Mouse (Mus musculus) gastrocnemius, adult 18-20 months (tissue): ENCODE measurements around the gene Dnaja4. TPM values are rescaled to one million over a fixed set of nuclear protein-coding genes. Genes with fewer than 3 reads are reported as not detected.
A peak's percentile ranks its signal among the peaks of the same experiment; 100 is the strongest.
"Not testable (repeated sequence)": the region's sequence is repeated elsewhere in the genome, so short reads cannot be mapped to it uniquely, and the experiment has no call there.

Experiments
- DNase-seq: peaks from one replicate; pipeline ENCODE4 v3.0.0; 2021; ENCODE audit warnings: low spot score
- long read RNA-seq, 2 experiments: library from polyadenylated mRNA; stranded (forward); transcript quantifications; one replicate each; pipeline ENCODE4 v2.0.0; 2021
- total RNA-seq, 2 experiments: library from RNA; stranded (reverse); gene quantifications; 2 replicates each; pipeline ENCODE4 v1.2.3; 2021

The Dnaja4 gene
- 100 to 1,000 TPM in 1 of 2 experiments, 10 to 100 TPM in 1; 60.1 to 115 TPM for total RNA-seq
- long read RNA-seq, experiment 1, transcript Dnaja4-201 (7 exons, 3,003 nt): major isoform, 82 of 90 reads
- long read RNA-seq, experiment 1, partial matches to known transcripts: 3 of 90 reads
- long read RNA-seq, experiment 1, other reads (novel, unspliced or antisense): 4 of 90 reads
- long read RNA-seq, experiment 2, transcript Dnaja4-201 (7 exons, 3,003 nt): major isoform, 75 of 83 reads
- long read RNA-seq, experiment 2, partial matches to known transcripts: 1 of 83 reads
- long read RNA-seq, experiment 2, other reads (novel, unspliced or antisense): 5 of 83 reads

DNA sequence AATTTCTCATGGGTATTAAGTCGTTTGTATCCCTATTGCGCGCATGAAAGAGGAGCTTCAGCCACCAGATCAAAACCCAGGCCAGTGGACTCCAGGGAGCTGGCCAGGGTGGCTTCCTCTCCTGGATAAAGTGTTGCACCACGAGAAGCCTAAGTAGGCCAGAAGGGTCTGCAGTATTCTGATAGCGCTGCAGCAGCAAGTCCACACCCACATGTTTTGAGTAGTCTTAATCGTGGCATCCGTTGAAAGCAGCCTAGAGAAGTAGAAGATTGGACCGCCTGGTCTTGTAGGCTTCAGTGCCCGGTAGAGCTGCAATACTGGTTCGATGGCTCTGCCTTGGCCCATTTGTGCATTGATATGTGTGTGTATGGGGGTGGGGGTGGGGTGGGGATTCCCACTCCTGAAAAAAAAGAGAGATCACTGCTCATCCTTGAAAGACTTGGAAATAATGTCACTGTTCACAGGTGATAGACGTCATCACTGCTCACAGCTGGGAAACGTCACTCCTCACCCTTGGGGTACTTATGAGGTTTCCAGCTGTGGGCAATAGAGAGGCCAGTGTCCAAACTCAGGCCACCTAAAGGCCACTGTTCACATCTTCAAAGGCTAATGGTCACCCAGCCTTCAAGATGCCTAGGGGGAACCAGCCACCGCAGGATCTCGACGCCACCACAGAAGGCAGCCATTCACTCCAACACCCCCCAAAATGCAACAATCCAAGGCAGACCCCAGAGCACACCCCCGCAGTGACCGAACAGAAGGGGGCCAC lies at the start of gene Dnaja4:
Dnaja4 (plus strand) TSS at position 556 of the 769 bp plus-strand sequence.
- DNase-seq: no peak

DNA sequence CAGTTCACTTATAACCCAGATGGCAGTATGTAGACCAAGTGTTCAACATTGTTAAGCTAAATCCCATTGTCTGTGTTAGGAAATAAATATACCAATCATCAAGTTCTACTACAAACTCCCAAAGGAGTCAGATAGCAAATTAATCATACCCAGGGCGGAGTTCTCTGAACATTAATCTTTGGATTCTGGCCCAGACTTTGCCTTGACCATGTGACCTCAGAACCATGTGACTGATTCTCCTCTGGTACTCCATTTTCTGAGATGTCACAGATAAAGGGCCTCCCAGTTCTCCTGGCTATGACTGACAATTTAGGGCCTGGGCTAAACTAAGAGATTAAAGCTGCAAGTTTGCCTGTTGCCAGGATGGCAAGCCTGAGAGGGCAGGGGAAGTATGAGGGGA lies 49.3 kb upstream of the Dnaja4 start:
- DNase-seq: no peak

DNA sequence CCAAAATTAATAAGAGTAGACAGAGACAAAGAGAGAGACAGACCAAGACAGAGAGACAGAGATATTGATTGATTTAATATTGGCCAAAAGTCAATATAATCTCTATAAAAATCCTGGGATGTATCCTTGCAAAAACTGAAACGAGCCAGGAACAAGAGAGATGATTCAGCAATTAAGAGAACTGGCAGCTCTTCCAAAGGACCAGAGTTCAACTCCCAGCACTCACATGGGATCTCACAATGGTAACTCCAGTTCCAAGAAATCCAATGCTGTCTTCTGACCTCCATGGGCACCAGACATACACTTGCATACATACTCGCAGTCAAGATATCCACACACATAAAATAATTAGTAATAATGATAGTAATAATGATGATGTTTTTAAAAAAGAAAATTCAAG lies 45.9 kb upstream of the Dnaja4 start:
- DNase-seq: no peak

DNA sequence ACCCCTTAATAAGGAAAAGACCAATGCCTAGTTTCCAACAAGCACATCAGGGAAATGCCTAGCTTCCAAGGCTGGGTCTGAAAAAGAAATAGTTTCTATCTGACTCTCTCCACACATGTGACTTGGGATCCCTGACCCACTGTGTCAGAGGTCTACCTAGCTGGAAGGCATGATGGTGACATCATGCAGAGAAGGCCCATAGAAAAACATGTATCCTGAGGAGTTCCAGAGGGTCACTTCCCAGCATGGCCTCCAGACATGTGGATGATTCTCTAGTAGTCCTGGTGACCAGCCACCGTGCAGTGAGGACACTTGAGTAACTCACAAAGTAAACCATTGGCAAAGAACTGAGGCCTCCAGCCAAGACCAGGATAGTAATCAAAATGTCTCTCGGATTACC lies 42.8 kb upstream of the Dnaja4 start:
- DNase-seq: no peak

DNA sequence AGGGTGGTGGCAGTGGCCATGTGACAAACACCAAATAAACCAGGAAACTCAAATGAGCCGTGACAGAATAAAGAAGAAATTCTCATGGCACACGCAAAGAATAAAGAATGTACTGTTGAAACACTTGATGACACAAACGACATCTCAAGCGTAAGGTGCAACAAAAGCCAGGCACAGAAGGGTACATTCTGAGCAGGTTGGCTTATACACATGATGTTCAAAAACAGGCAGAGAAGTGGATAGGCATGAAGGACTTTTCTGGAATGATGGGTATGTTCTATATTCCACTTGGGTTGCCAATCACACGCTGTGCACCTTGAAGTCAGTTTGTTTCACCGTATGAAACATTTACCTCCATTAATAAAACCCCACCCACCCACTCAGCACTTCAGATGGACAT lies 42.3 kb upstream of the Dnaja4 start:
- no peak for DNase-seq

DNA sequence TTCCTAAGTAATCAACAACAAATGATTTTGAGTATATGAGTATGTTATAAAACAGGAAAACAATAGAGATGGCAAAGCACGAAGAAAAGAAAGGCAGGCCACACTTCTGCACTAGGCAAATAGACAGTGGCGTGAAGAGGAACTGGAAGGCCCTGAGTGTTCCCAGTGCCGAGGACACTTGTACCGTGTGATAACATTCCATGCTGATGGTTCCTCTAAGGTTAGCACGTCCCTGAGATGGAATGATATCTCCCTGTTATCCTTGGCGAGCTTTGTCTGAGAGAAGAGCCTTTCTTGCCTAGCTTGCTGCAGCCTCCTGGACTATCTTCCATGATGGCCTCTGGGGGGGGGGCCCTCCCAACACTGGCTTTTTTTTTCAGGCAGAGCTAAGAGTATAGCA lies 39.9 kb upstream of the Dnaja4 start:
- DNase-seq: no peak

DNA sequence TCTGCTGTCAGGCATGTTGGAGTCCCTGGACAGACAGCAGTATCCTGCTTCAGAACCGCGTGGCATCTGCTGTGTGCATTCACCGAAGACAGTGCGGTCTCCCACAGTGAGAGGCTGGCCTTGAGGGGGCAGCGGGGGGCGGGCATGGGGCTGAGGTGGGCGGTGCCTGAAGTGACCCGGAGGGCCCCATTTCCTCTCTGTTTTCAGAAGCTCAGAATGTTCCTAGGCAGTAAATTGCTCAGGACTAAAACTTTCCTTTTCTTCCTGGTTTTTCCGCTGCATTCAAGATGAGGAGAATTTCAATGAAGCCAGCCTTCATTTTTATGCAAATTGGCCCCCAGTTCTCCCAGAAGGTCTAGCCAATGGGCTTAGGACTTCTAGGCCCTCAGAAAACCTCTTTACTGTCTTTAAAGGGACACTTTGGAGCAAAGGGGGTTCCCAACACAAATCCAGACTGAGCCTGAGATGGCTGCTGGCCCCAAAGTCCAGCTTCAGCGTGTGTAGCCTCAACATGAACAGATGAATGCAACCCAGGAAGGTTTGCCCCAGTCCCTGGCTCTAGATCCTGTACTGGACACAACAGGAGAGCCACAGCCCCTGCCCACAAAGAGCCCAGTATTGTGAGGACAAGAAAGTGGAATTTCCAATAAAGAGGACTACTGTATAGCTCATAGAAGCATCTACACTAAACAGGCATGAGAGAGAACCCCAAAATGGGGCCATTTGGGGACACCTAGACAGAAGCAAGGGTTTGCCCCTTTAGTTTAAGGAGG lies 36.9 kb upstream of the Dnaja4 start, which contains the start of gene Acsbg1:
Acsbg1 (minus strand) TSS at position 266 of the 773 bp plus-strand sequence.
- no peak for DNase-seq

DNA sequence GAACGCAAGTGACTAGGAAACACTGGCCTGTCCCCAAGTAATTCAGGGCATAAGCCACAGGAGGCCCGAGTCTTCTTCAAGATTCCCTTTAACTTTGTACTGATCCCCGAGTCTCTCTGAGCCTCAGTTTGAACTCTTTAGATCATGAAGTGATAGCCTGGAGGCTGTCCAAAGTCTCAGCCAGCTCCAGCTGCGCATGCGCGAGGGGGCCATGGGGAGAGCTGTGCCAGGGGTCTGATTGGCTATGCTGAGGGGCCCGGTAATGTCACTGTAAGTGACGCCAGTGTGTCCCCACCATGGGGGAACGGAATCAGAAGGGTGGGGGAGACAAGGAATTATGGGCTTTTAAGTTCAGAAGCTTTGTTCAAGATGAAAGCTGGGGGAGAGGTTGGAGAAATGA lies 34.3 kb upstream of the Dnaja4 start:
- no peak for DNase-seq

DNA sequence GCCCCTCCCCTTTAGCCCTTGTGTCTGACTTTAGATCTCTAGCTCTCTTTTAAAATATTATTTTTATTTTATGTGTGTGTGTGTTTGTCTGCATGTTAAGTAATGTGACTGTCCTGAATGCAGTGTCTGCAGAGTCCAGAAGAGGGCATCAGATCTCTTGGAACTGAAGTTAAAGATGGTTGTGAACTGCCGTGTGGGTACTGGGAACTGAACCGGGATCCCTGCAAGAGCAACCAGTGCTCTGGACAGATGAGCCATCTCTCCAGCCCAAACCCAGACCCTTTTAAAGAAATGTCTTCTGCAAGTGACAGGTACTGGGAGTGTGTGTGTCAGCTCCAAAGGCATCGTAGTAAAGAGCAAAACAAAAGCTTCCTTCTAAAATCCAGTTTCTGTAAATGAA lies 32.6 kb upstream of the Dnaja4 start:
- DNase-seq: no peak

DNA sequence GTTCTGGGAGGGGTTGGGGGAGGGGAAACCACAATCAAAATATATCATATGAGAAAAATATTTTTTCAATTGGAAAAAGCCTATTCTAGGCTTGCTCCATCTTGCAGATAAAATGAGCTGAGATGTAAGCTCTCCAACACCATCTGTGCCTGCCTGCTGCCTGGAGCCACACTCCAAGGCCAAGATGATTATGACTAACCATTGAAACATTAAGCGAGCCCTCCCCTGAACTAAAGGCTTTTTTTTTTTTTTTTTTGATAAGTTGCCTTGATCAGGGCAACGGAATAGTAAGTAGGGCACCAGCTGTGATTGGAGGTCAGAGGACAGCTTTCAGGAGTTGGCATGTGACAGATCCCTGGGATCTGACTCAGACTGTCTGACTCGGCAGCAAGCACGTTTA lies 30.2 kb upstream of the Dnaja4 start:
- DNase-seq: no peak

DNA sequence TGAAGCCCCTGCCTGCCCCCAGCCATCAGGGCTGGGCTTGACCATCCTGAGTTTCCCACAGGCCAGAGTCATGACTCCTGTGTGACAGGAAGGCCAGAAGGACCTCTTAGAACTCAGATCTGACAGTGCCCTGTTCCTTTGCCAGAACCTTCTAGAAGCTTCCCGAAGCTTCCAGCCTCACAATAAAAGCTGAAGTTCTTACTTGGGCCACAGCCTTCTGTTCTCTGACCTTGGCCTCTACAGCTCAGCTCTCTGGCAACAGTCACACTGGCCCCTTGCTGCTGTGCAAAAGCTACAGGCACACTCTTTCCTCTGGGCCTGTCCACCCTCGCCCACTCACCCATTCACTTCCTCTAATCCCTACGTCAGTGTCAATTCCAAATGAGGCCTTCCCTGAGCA lies 26.7 kb upstream of the Dnaja4 start:
- no peak for DNase-seq

DNA sequence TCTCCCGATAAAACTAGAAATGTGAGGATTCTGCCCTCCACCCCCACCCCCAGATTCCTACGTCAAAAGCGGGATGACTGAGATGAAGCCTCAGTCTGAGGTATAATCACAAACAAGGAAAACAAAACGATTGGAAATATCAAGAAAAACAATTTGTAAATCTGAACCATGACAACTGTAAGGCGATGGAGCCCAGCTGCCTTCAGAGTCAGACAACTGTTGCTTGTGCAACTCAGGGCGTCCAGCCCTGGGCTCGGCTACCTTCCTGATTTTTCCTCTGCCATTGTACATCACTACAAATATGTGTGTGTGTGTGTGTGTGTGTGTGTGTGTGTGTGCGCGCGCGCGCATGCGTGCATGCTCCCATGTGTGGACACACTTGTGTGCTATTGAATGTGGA lies 24.8 kb upstream of the Dnaja4 start:
- no peak for DNase-seq

DNA sequence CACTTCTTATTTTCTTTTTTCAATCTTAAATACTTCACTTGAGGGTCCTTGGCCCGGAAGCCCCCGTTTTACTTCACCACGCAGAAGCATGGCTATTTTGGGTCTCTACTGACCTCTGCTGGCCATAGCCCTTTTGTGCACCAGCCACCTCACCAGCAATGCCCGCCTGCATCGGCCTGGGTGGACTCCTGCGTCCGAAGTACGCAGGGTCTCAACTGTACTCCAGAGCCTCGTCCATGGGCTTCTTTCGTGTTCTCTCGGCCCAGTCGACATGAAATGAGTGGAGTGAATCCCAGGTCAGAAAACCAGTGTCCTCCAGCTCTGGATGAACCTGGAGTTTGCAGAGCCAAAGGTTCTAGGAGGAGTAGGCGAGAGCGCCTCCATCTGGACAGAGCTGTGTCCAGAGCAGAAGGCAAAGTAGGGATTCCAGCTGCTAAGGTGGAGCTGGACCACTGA lies 22.1 kb upstream of the Dnaja4 start:
- DNase-seq: peak; percentile 65

DNA sequence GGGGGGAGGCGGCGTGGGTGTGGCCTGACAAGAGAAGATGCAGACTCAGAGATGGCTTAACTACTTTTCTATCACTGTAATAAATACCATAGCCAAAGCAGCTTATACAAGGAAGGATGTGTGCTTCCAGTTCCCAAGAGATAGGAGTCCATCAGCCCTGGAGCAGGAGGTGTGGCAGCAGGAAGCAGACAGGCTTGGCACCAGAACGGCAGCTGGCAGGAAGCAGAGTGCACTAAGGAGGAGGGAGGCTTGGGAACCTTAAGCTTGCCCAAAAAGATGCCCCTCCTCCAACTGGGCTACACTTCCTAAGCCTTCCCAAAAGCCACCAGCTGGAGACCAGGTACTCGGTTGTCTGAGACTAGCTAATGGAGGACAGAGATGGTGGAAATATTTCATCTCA lies 15.8 kb upstream of the Dnaja4 start:
- no peak for DNase-seq

DNA sequence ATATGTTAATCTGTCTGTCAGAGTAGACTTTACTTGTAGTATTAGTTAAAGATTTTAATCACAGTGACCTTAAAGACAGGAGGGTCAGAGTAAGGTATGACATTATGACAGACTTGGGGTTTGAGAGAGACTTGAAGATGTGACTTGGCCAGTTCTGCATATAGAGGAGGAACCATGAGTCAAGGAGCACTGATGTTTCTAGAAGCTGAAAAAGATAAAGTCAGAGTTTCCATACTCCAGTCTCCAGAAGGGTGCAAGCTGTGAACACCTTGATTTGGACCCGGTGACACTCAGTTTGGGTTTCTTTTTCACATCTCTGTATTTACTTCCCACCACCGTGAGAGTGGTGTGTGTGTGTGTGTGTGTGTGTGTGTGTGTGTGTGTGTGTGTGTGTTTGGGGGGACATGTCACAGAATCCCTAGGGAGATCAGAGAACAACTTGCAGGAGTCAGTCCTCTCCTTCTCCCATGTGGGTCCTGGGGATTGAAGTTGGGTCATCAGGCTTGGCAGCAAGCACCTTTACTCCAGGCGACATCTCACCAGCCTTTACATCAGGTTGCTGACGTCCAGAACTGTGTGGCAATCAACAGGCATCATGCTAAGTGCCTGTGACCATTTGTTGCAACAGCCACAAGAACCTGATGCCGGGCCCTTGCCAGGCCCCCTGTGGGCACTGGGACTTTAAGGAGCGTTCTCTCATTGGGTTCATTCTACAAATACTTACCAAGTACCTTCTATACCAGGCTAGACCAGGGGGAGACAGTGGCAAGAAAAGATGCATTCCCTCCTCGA lies 14.7 kb upstream of the Dnaja4 start:
- no peak for DNase-seq

DNA sequence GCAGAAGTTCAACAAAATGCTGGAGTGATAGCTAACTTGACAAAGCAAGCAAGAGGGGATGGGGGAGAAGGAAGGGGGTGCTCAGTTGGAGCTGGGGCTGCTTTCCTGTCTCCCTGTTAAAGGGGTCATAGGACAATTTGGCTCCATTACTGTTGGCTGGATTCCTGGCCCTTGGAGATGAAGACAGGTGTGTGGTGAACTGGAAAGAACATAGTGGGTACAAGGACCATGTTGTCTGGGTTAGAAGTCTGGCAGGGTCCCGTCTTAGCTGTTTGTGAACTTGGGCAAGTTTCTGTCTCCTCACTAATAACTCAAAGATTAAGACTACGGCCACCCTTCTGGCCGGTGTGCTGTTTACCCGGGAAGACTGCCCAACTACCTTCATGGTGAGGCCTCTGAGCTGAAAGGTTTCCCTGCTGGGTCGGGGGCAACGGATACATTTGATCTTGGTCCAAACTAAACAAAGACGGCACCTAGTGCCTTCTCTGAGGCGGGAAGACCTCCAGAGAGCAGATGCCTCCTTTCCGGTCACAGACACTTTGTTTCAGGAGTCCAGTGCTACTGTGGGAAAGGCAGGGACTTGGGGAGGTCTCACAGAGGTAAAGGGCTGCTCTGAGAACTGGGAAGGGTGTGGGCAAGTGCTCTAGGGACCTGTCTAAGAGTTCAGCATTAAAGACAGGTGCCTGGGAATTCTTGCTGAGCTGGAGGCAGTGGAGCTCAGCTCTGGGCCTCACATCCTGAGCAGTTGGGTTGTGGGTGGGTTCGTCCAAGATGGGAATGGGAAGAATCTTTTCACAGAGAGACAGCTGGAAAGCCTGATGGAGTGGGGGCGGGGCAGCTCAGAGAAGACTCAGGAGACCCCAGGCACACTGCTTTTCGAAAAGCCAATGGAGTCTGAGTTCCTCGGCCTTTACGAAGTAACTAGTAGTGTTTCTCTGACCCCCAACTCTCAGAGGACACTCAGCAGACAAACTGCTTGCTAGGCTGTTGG lies 11.1 kb upstream of the Dnaja4 start:
- DNase-seq: no peak

DNA sequence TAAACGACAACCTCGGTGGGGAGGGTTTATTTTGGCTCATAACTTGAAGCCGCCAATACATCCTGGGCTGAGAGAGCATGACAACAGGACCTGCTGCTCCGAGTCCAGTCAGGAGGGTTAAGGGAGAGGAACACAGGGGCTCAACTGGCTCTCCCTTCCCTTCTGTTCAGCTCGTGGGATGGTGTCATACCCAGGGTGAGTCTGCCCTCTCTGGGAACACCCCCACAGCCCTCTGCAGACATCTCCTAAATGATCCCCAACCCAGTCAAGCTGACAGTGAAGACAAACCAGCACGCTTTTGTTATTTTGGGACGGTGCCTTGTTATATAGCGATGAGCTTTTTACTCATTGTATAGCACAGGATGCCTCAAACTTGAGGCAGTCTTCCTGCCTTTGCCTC lies 9.2 kb upstream of the Dnaja4 start:
- no peak for DNase-seq

DNA sequence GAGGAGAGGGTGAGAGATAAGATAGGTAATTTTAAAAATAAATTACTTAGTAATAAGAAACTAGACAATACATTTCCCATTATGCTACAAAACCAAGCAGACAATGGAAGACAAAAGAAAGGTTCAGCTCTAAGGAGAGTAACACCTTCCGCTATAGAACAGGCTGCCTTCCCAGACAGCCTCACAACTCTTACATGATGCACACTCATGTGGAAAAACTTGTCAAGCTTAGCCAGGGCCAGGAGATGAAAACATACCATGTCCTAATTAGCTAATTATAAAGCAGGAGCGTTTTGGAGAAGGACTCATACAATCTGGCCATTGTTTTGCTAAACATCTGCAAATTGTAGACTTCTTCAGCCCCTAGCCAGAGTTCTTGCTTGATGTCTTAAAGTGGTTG lies 8.0 kb upstream of the Dnaja4 start:
- DNase-seq: not testable (repeated sequence)

DNA sequence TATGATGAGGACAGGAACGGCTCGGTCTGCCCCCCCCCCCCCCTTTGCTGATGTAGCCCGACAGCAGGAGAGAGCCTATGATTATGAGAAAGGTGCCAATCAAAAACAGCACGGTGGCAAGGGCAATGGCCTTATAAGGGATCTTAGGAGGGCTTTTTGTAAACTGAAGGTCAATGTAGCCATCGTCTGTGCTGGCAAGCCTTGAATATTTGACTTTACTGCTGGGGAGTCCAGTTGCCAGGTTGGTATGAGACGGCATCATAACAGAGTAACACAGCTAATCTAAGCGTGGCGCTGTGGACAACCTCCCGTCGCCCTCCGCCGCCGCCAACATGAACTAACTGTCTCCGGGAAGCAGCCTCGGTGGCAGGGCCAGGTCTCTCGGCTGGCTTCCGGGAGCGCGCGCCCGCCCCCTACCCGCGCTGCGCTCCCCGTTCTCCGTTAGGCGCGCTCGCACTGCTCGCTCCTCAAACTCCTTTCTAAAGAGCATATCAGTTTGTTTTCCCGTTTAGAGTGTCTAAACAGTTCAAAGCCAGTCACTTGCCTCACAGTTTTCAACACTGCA lies 7.3 kb upstream of the Dnaja4 start:
- DNase-seq: not testable (repeated sequence)

DNA sequence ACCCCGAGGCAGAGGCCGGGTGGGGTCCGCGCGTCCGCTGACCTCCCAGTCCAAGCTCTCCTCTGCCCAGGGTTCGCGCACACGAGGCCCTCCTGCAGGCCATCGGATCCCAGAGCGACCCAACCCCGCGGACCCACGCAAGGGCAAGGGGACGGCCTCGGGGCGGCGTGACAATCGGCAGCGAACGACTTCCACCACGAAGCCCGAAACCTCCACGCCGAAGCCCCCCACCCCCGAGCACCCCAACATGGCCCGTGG lies 343 bp downstream of the Dnaja4 start:
- DNase-seq: peak; percentile 12
